Mouse (Mus musculus) thymus, postnatal 10 days (tissue): ENCODE measurements around the gene Gxylt2.
A peak's percentile ranks its signal among the peaks of the same experiment; 100 is the strongest.

Source experiments
- DNase-seq, 2 experiments: peaks; one replicate each; pipeline ENCODE4 v3.0.0; 2021; ENCODE audit warnings: low spot score in 2 of 2

Gene Gxylt2

GRCm38 (mm10) chr6:100799766-100800165 is 95.2 kb downstream of the Gxylt2 start:
- no peak for DNase-seq

- no peak for DNase-seq
Observed at GRCm38 (mm10) chr6:100800497-100800955, 96.0 kb downstream of the Gxylt2 start.

- no peak for DNase-seq
Observed at GRCm38 (mm10) chr6:100802381-100803083, 98.0 kb downstream of the Gxylt2 start.

GRCm38 (mm10) chr6:100803250-100803649 is 98.7 kb downstream of the Gxylt2 start:
- DNase-seq: no peak

GRCm38 (mm10) chr6:100807187-100807586 is 102.7 kb downstream of the Gxylt2 start:
- no peak for DNase-seq

GRCm38 (mm10) chr6:100807746-100808145 is 103.2 kb downstream of the Gxylt2 start:
- DNase-seq: no peak

- DNase-seq: no peak
Observed at GRCm38 (mm10) chr6:100808221-100808778, 103.8 kb downstream of the Gxylt2 start.

GRCm38 (mm10) chr6:100810117-100810516 is 105.6 kb downstream of the Gxylt2 start:
- DNase-seq: no peak

- DNase-seq: no peak
Observed at GRCm38 (mm10) chr6:100811731-100812130, 107.2 kb downstream of the Gxylt2 start.

- DNase-seq: no peak
Observed at GRCm38 (mm10) chr6:100821367-100821766, 116.8 kb downstream of the Gxylt2 start.

GRCm38 (mm10) chr6:100823356-100823755 is 118.8 kb downstream of the Gxylt2 start:
- no peak for DNase-seq

- DNase-seq: no peak
Observed at GRCm38 (mm10) chr6:100824381-100824965, 119.9 kb downstream of the Gxylt2 start.

GRCm38 (mm10) chr6:100826046-100826445 is 121.5 kb downstream of the Gxylt2 start:
- DNase-seq: no peak

GRCm38 (mm10) chr6:100828565-100828964 is 124.0 kb downstream of the Gxylt2 start:
- no peak for DNase-seq

GRCm38 (mm10) chr6:100829770-100830169 is 125.2 kb downstream of the Gxylt2 start:
- no peak for DNase-seq

- DNase-seq: no peak
Observed at GRCm38 (mm10) chr6:100831188-100831587, 126.7 kb downstream of the Gxylt2 start.

GRCm38 (mm10) chr6:100831751-100832150 is 127.2 kb downstream of the Gxylt2 start:
- DNase-seq: no peak

- peak; percentile 84 to 93 for DNase-seq
Observed at GRCm38 (mm10) chr6:100833355-100833754, 128.8 kb downstream of the Gxylt2 start, which contains the start of gene Ppp4r2. TSS of gene Ppp4r2 (plus strand) at chr6:100833622.

- peak; percentile 65 to 68 for DNase-seq
Observed at GRCm38 (mm10) chr6:100833811-100834481, 129.4 kb downstream of the Gxylt2 start.

GRCm38 (mm10) chr6:100834489-100835160 is 130.1 kb downstream of the Gxylt2 start:
- no peak for DNase-seq

- DNase-seq: no peak
Observed at GRCm38 (mm10) chr6:100845058-100845457, 140.5 kb downstream of the Gxylt2 start.

- no peak for DNase-seq
Observed at GRCm38 (mm10) chr6:100847264-100847663, 142.7 kb downstream of the Gxylt2 start.
